In genomic region chr15:102446448-102446847, GRCm38 (mm10) we compare ENCODE assay signal across 33 mouse cellular contexts. TPM values are rescaled to one million over a fixed set of nuclear protein-coding genes. Genes with fewer than 3 reads are reported as not detected.
DNase-seq lines count a peak whose midpoint lies in the region.
"Had no signal": no experiment of that assay in that cellular context is flagged by ENCODE, and none has a peak within 500 bp of the region (broad histone marks: within the 10 kb centered on the region; RNA-seq: fewer than 3 reads in every experiment).

No protein-coding gene starts in this region.

- DNase-seq in heart, embryonic 10.5 days (ENCODE audit: low spot score) = no peak
- DNase-seq in heart, postnatal 36 days = no peak
- DNase-seq in ovary, adult 18-20 months (ENCODE audit: low spot score) = peak; percentile 74
- no peak for DNase-seq in ovary, postnatal 10 days (ENCODE audit: low spot score)
- DNase-seq in MEL-GATA-1-ER (ENCODE audit: extremely low read depth, low read depth) = peak; percentile 59
- peak; percentile 64 for DNase-seq in testis, postnatal 10 days (ENCODE audit: low spot score)
- no peak for DNase-seq in B cell, adult 2 months
- no peak for DNase-seq in left cerebral cortex, adult 9 months (ENCODE audit: low spot score in 2 of 2)
- DNase-seq: adrenal gland, postnatal 10 days; cerebellum, adult 11-12 months; cerebellum, adult 9-10 months; cerebellum, postnatal 14 days; forebrain, postnatal 0 days; gastrocnemius, postnatal 36 days; heart, postnatal 14 days had no signal

- intact Hi-C loops in heart, postnatal 36 days (cut with DNase I) = no loop called here

- no peaks in the 10 kb centered on the region for H3K36me3 ChIP-seq in heart, embryonic 10.5 days
- H3K36me3 ChIP-seq: embryonic facial prominence, embryonic 12.5 days; embryonic facial prominence, embryonic 15.5 days; heart, embryonic 13.5 days; hindbrain, embryonic 12.5 days; hindbrain, embryonic 15.5 days had no signal

- H3K27ac ChIP-seq in heart, embryonic 10.5 days = no peak overlapping the region
- H3K27ac ChIP-seq: embryonic facial prominence, embryonic 12.5 days; embryonic facial prominence, embryonic 15.5 days; heart, embryonic 13.5 days; hindbrain, embryonic 12.5 days; hindbrain, embryonic 15.5 days had no signal

- 16% methylated on average over 6 of the region's 6 CpGs for WGBS in heart, embryonic 10.5 days

- no peaks in the 10 kb centered on the region for H3K27me3 ChIP-seq in heart, embryonic 10.5 days (ENCODE audit: insufficient read depth, poor library complexity, severe bottlenecking)
- H3K27me3 ChIP-seq: embryonic facial prominence, embryonic 12.5 days; embryonic facial prominence, embryonic 15.5 days; heart, embryonic 13.5 days; hindbrain, embryonic 12.5 days; hindbrain, embryonic 15.5 days; Patski had no signal

- peak overlapping the region; percentile 1; the same call in 1 of the 2 replicates for H3K4me3 ChIP-seq in heart, embryonic 10.5 days
- H3K4me3 ChIP-seq: embryonic facial prominence, embryonic 12.5 days; embryonic facial prominence, embryonic 15.5 days; heart, embryonic 13.5 days; hindbrain, embryonic 12.5 days; hindbrain, embryonic 15.5 days had no signal

- peaks cover 27% of the 10 kb centered on the region for H3K4me1 ChIP-seq in heart, embryonic 10.5 days
- H3K4me1 ChIP-seq: embryonic facial prominence, embryonic 12.5 days; embryonic facial prominence, embryonic 15.5 days; hindbrain, embryonic 12.5 days; hindbrain, embryonic 15.5 days had no signal

- H3K9me3 ChIP-seq in heart, embryonic 10.5 days = no peaks in the 10 kb centered on the region
- H3K9me3 ChIP-seq: embryonic facial prominence, embryonic 12.5 days; embryonic facial prominence, embryonic 15.5 days; heart, embryonic 13.5 days; hindbrain, embryonic 12.5 days; hindbrain, embryonic 15.5 days had no signal

RNA-seq across cellular contexts. Expression of gene Amhr2, which starts 1.3 kb away (rescaled TPM):
- polyA plus RNA-seq in heart, embryonic 10.5 days (2016; fragmentation: Nextera tagmentation; extraction: Ambion mirVana) = 1.6 and 2.4 TPM in 2 replicates
- under 1 TPM; 0.16 to 0.78 TPM for total RNA-seq in heart, postnatal 36 days (2021)
- total RNA-seq: granulocyte monocyte progenitor cell, adult 5-6 weeks; hematopoietic stem cell, adult 5-6 weeks had no signal
- polyA plus RNA-seq: Patski had no signal

RNA-seq across cellular contexts. Expression of gene Prr13, which starts 12.4 kb away (rescaled TPM):
- polyA plus RNA-seq in heart, embryonic 10.5 days (2016; fragmentation: Nextera tagmentation; extraction: Ambion mirVana) = 82.8 and 101 TPM in 2 replicates
- 10 to 100 TPM; 19.4 to 26.1 TPM for total RNA-seq in heart, postnatal 36 days (2021)

RNA-seq across cellular contexts. Expression of gene Pcbp2, which starts 23.9 kb away (rescaled TPM):
- polyA plus RNA-seq in heart, embryonic 10.5 days (2016; fragmentation: Nextera tagmentation; extraction: Ambion mirVana) = 143 and 183 TPM in 2 replicates
- total RNA-seq in heart, postnatal 36 days (2021) = 100 to 1,000 TPM; 482 to 500 TPM

RNA-seq across cellular contexts. Expression of gene Sp1, which starts 40.5 kb away (rescaled TPM):
- 5.7 and 7.6 TPM in 2 replicates for polyA plus RNA-seq in heart, embryonic 10.5 days (2016; fragmentation: Nextera tagmentation; extraction: Ambion mirVana)
- total RNA-seq in heart, postnatal 36 days (2021) = 10 to 100 TPM; 45.7 to 49.1 TPM

RNA-seq across cellular contexts. Expression of gene Gm10337, which starts 57.1 kb away (rescaled TPM):
- polyA plus RNA-seq in heart, embryonic 10.5 days (2016; fragmentation: Nextera tagmentation; extraction: Ambion mirVana) = not detected in 2 replicates
- not detected for total RNA-seq in heart, postnatal 36 days (2021)
- total RNA-seq: adrenal gland, adult 18-20 months; forebrain, postnatal 0 days; gastrocnemius, adult 8-10 months; gastrocnemius, postnatal 36 days; granulocyte monocyte progenitor cell, adult 5-6 weeks; heart, adult 8-10 months; heart, postnatal 14 days; hematopoietic stem cell, adult 5-6 weeks had no signal
- polyA plus RNA-seq: brain, embryonic 14.5 days; C2C12; CD4-positive, CD25-positive, alpha-beta regulatory T cell, adult 4 months; embryonic facial prominence, embryonic 12.5 days; forebrain, embryonic 11.5 days; forebrain, embryonic 14.5 days; frontal cortex, adult 2 months; intestine, postnatal 0 days had no signal

Comparison
In these comparisons a context has a peak if more than half of its experiments do, and no peak if none do; other contexts are left out.
1. DNase-seq: peak in ovary, adult 18-20 months (single experiment), MEL-GATA-1-ER (single experiment) and testis, postnatal 10 days (single experiment); none in heart, embryonic 10.5 days (single experiment), heart, postnatal 36 days (0 of 2), ovary, postnatal 10 days (single experiment), B cell, adult 2 months (0 of 2) and left cerebral cortex, adult 9 months (0 of 2).